Mouse (Mus musculus) liver, postnatal 0 days (tissue): ENCODE measurements around the gene AU040320. TPM values are rescaled to one million over a fixed set of nuclear protein-coding genes. Genes with fewer than 3 reads are reported as not detected.

Source experiments
- ATAC-seq: fragments of 200-750 bp; cut with Nextera tagmentation; 2 replicates; pipeline ENCODE4 v1.8.0; 2017; ENCODE audit warnings: mild to moderate bottlenecking, moderate library complexity
- DNase-seq: peaks from one replicate; pipeline ENCODE4 v3.0.0-alpha.2; 2016
- H3K27ac ChIP-seq: fragments of 300-500 bp; sonication (generic); 2 replicates; pipeline ENCODE4 v1.5.1; 2014; ENCODE audit warnings: antibody characterized with exemption, moderate library complexity, mild to moderate bottlenecking, low read depth
- H3K27me3 ChIP-seq: fragments of 300-500 bp; sonication (generic); 2 replicates; pipeline ENCODE4 v1.6.1; 2014; ENCODE audit warnings: low read length, control low read depth, mixed read lengths; ENCODE audit not compliant: insufficient read depth
- H3K36me3 ChIP-seq: fragments of 300-500 bp; sonication (generic); replicated peaks from 2 replicates; pipeline ENCODE4 v1.6.1; 2014; ENCODE audit warnings: mild to moderate bottlenecking, control low read depth, low read length, moderate library complexity, mixed read lengths; ENCODE audit not compliant: insufficient read depth
- H3K4me1 ChIP-seq: fragments of 300-500 bp; sonication (generic); 2 replicates; pipeline ENCODE4 v1.6.1; 2014; ENCODE audit warnings: antibody characterized with exemption, mild to moderate bottlenecking, control low read depth; ENCODE audit not compliant: insufficient read depth
- H3K4me2 ChIP-seq: fragments of 300-500 bp; sonication (generic); 2 replicates; pipeline ENCODE4 v1.6.1; 2014; ENCODE audit warnings: low read depth, mild to moderate bottlenecking, low read length, moderate library complexity, mixed read lengths
- H3K4me3 ChIP-seq: fragments of 300-500 bp; sonication (generic); 2 replicates; pipeline ENCODE4 v1.5.1; 2014; ENCODE audit warnings: low read depth, low read length
- H3K9ac ChIP-seq: fragments of 300-500 bp; sonication (generic); replicated peaks from 2 replicates; pipeline ENCODE4 v1.6.1; 2014; ENCODE audit warnings: mild to moderate bottlenecking, moderate library complexity
- H3K9me3 ChIP-seq: fragments of 300-500 bp; sonication (generic); 2 replicates; pipeline ENCODE4 v1.6.1; 2016; ENCODE audit warnings: mild to moderate bottlenecking, control low read depth, low read length, mixed read lengths
- CTCF ChIP-seq: sonication (generic); IDR thresholded peaks from 2 replicates; pipeline ENCODE4 v1.5.1; 2016; ENCODE audit warnings: antibody characterized with exemption, low read depth
- EP300 ChIP-seq: IDR thresholded peaks from 2 replicates; pipeline ENCODE4 v1.6.1; 2016; ENCODE audit warnings: antibody characterized with exemption, low read depth, mild to moderate bottlenecking
- WGBS: fragments of 180-500 bp; shearing (Covaris S2); extraction: QIAGEN DNeasy Blood & Tissue Kit; methylation state at CpG from one replicate; pipeline ENCODE4 v1.1.7; 2014; ENCODE audit not compliant: insufficient replicate concordance; 5-methylcytosine and 5-hydroxymethylcytosine counted together
- polyA plus RNA-seq: library from polyadenylated mRNA; unstranded; fragments of >200 nt; fragmentation: Nextera tagmentation; extraction: Ambion mirVana; gene quantifications from 2 replicates; pipeline ENCODE4 v1.2.1, GENCODE M21; 2015

AU040320 gene
- polyA plus RNA-seq, 1 experiment from 2014 or later = 9.5 TPM

DNA sequence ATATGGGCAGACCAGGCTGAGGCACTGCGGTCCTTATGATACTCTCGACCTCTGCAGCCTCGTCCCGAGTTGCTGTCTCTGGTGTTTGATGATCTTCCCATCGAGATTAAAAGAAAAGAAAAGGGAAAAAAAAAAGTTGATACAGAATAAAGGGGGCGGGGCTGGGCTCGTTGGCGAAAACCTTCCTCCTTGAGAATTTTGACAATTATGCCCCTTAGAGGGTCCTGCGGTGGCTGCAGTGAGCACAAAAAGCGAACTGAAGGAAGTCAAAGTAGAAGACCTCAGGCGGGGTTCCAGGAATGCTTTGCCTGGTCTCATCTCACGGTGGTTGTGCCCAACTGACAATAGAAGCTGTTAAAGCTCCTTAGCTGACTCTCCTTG, 877 bp downstream of the AU040320 start:
- Histone ChIP-seq H3K9me3 (no peaks in the 10 kb centered on the region), H3K27me3 (no peaks in the 10 kb centered on the region), H3K4me2 (peak overlapping the region; percentile 89), H3K4me3 (peak overlapping the region; percentile 70), H3K9ac (peak overlapping the region; percentile 96), H3K27ac (peak overlapping the region; percentile 95), H3K4me1 (peaks cover 16% of the 10 kb centered on the region), H3K36me3 (peaks cover 8% of the 10 kb centered on the region; the same call in 1 of the 2 replicates)
- 1% methylated on average over 12 of the region's 12 CpGs for WGBS
- no peak for DNase-seq
- ATAC-seq = no peak
- no peak for TF ChIP-seq CTCF
- no peak for TF ChIP-seq EP300

DNA sequence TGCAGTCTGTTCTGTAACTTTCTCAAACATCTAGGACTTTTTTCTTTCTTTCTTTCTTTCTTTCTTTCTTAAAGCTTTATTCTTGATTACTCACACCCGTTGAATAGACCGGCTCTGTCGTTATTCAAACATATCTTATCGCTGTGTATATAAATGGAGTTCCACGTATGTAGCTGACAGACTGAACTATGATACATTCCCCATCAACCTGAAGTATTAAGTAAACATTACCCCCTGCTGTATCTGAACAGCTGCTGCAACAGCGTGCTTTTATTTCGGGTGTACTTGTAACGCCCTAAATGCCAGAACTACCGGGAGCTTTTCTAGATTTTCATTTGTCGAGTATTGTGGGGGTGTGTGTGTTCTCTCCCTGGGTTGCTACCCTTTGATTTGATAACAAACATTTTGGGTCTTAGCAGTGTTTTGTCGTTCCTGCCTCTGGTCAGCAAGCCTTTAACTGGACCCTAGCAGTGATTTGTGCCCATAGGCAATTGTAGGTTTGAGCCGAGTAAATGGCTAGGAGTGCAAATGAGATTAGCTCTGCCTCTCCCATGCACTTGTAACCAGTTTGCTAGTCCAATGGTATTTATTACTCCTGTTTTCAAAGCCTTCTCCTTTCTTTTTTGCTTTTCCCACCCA, 1.5 kb downstream of the AU040320 start:
- no peaks in the 10 kb centered on the region for H3K27me3 ChIP-seq
- peak overlapping the region; percentile 89 for H3K4me2 ChIP-seq
- TF ChIP-seq EP300 (no peak), CTCF (no peak)
- DNase-seq (no peak), ATAC-seq (no peak)
- no peak overlapping the region; the same call in 1 of the 2 replicates for H3K4me3 ChIP-seq
- peaks cover 6% of the 10 kb centered on the region; the same call in 1 of the 2 replicates for H3K36me3 ChIP-seq
- H3K27ac ChIP-seq = 0 out of 2 replicates have a peak overlapping the region, but pooled peaks have one; percentile 11
- WGBS = 48% methylated on average over 12 of the region's 12 CpGs
- no peaks in the 10 kb centered on the region for H3K9me3 ChIP-seq
- H3K9ac ChIP-seq = no peak overlapping the region
- peaks cover 16% of the 10 kb centered on the region for H3K4me1 ChIP-seq

DNA sequence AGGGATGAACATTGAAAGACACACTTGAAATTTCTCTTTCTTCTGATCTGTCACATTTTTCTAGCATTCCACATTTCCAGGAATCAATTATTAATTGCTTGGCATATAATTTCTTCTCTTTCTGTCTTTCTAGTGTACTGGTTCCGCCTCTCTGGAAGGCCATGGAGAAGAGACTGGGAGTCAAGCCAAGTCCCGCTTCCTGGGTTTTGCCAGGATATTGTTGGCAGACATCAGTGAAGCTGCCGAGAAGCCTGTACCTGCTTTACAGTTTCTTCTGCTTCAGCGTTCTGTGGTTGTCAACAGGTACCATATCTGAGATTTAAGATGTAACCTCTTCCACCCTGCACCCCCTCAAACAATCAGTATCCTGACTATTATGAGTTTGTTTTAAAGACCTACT, 3.4 kb downstream of the AU040320 start:
- Histone ChIP-seq H3K27me3 (no peaks in the 10 kb centered on the region), H3K9ac (no peak overlapping the region), H3K36me3 (peaks cover 12% of the 10 kb centered on the region; the same call in 1 of the 2 replicates), H3K4me2 (no peak overlapping the region), H3K27ac (no peak overlapping the region), H3K9me3 (no peaks in the 10 kb centered on the region), H3K4me1 (peaks cover 15% of the 10 kb centered on the region), H3K4me3 (no peak overlapping the region)
- 63% methylated on average over 4 of the region's 4 CpGs for WGBS
- DNase-seq (no peak), ATAC-seq (no peak)
- TF ChIP-seq CTCF = no peak
- no peak for TF ChIP-seq EP300

DNA sequence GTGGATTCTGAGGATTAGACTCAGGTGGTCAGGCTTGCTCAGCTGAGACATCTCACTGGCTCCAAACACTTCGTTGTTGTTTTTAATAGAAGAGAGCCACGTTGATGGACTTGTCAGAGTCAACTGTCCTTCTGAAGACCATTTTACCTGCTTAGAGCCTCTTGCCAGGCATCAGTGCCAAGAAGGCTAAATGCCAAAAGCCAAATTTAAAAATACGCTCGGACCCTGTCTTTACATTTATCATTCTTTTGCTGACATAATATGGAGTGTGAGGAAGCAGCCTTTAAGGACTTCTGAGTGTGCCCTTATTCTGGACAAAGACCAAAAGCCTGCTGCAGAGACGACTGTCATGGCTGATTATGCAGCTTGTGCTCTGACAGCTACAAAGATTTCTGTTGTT, 5.0 kb downstream of the AU040320 start:
- Histone ChIP-seq H3K4me1 (peaks cover 7% of the 10 kb centered on the region), H3K36me3 (peaks cover 12% of the 10 kb centered on the region; the same call in 1 of the 2 replicates), H3K27me3 (no peaks in the 10 kb centered on the region), H3K4me3 (no peak overlapping the region), H3K4me2 (no peak overlapping the region), H3K9me3 (no peaks in the 10 kb centered on the region), H3K9ac (no peak overlapping the region), H3K27ac (no peak overlapping the region)
- DNase-seq (no peak), ATAC-seq (no peak)
- 74% methylated on average over 5 of the region's 5 CpGs for WGBS
- TF ChIP-seq EP300 (no peak), CTCF (no peak)

DNA sequence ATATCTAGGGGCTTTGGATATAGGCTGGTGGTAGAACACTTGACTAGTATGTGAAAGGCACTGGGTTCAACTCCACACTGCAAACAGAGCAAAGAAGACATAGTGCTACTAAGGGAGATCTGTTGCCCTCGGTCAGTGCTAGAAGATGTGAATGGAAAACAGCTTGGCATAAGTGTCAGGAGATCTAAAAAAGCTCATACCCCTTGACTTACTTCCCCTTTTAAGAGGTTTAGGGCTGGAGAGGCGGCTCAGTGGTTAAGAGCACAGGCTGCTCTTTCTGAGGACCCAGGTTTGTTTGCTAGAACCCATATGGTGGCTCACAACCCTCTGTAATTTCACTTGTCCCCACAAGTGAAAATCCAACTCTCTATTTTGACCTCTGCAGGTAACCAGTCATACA, 6.1 kb downstream of the AU040320 start:
- ATAC-seq = no peak

DNA sequence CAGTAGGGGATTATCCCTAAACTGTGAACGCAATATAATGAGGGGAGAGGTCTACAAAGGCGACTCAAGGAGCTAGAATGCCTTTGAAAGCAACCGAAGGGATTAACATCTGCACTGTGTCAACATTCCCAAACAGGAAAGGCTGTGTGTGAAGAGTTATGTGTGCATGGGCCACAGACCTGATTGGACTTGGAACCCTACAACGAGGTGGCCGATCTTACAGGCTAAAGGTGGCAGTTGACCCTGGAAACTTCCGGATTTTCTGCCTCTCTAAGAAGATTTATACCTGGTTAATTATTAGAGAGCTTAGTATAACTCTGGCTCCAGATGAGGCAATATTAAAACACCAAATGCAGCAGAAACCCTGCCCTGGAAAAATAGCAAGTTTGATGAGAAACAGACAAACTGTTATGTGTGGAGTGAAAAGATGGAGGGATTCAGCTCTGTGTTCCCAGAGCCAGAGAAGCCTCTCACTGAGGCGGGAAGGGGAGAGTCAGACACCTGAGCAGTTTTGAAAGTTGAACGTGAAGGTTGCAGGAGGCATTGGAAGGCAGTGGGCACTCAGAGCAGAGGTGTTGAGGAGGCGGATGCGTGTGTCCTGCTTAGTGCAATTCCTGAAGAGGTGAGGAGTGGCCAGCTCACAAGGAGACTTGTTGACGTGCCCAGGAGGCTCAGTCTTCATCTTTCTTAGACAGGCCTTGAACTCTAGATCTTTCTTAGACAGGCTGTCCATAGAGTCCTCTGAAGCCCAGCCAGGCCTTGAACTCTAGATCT, 9.4 kb downstream of the AU040320 start:
- H3K27me3 ChIP-seq = no peaks in the 10 kb centered on the region
- 68% methylated on average over 11 of the region's 11 CpGs for WGBS
- DNase-seq (no peak), ATAC-seq (peak; percentile 85)
- H3K4me1 ChIP-seq = peaks cover 4% of the 10 kb centered on the region; the same call in 1 of the 2 replicates
- no peaks in the 10 kb centered on the region for H3K9me3 ChIP-seq
- no peak overlapping the region for H3K4me2 ChIP-seq
- H3K36me3 ChIP-seq = peaks cover 12% of the 10 kb centered on the region; the same call in 1 of the 2 replicates
- TF ChIP-seq EP300 (0 out of 2 replicates have a peak, but pooled peaks have one; percentile 8), CTCF (no peak)
- H3K9ac ChIP-seq = no peak overlapping the region
- peak overlapping the region; percentile 51; the same call in 1 of the 2 replicates for H3K27ac ChIP-seq
- no peak overlapping the region for H3K4me3 ChIP-seq

More for the DNA sequence above, 6.1 kb downstream of the AU040320 start:
- TF ChIP-seq EP300 = no peak
- no peak for TF ChIP-seq CTCF
- Histone ChIP-seq H3K9ac (no peak overlapping the region), H3K4me1 (peaks cover 7% of the 10 kb centered on the region), H3K27me3 (no peaks in the 10 kb centered on the region), H3K4me3 (no peak overlapping the region), H3K27ac (no peak overlapping the region), H3K9me3 (no peaks in the 10 kb centered on the region), H3K36me3 (peaks cover 12% of the 10 kb centered on the region; the same call in 1 of the 2 replicates), H3K4me2 (no peak overlapping the region)
- WGBS = 62% methylated on average over 2 of the region's 2 CpGs
- no peak for DNase-seq
